Mouse (Mus musculus): ENCODE measurements around the gene Fes. TPM values are rescaled to one million over a fixed set of nuclear protein-coding genes. Genes with fewer than 3 reads are reported as not detected.
A peak's percentile ranks its signal among the peaks of the same experiment; 100 is the strongest.
"Not testable (repeated sequence)": the region's sequence is repeated elsewhere in the genome, so short reads cannot be mapped to it uniquely, and the experiment has no call there.

Gene Fes
- total RNA-seq, 2 experiments from 2014 or later, result 16.4 to 21.5 TPM

GRCm38 (mm10) chr7:80404101-80404894, 16.6 kb upstream of the Fes start:
- DNase-seq, result no peak

GRCm38 (mm10) chr7:80403551-80403950, 15.8 kb upstream of the Fes start:
- DNase-seq, result peak; percentile 82

GRCm38 (mm10) chr7:80402651-80403321, 15.0 kb upstream of the Fes start:
- peak; percentile 76 for DNase-seq

- DNase-seq, result peak; percentile 65
These were observed 14.3 kb upstream of the Fes start for GRCm38 (mm10) chr7:80401860-80402641.

- DNase-seq, result peak; percentile 50
These were observed 13.5 kb upstream of the Fes start for GRCm38 (mm10) chr7:80401041-80401859.

- no peak for DNase-seq
These were observed 12.8 kb upstream of the Fes start for GRCm38 (mm10) chr7:80400571-80400970.

- peak; percentile 50 for DNase-seq
These were observed 12.4 kb upstream of the Fes start for GRCm38 (mm10) chr7:80400099-80400498.

- no peak for DNase-seq
These were observed 11.1 kb upstream of the Fes start for GRCm38 (mm10) chr7:80398654-80399444.

- DNase-seq, result no peak
These were observed 10.2 kb upstream of the Fes start for GRCm38 (mm10) chr7:80397986-80398385.

- not testable (repeated sequence) for DNase-seq
These were observed 8.7 kb upstream of the Fes start for GRCm38 (mm10) chr7:80396427-80396826.

- no peak for DNase-seq
These were observed 6.9 kb upstream of the Fes start for GRCm38 (mm10) chr7:80394600-80394999.

GRCm38 (mm10) chr7:80392119-80392518, 4.4 kb upstream of the Fes start:
- no peak for DNase-seq

- no peak for DNase-seq
These were observed 613 bp downstream of the Fes start for GRCm38 (mm10) chr7:80387033-80387632.

GRCm38 (mm10) chr7:80386235-80386930, 1.4 kb downstream of the Fes start:
- peak; percentile 96 for DNase-seq

- no peak for DNase-seq
These were observed 4.8 kb downstream of the Fes start for GRCm38 (mm10) chr7:80382919-80383318.

- DNase-seq, result peak; percentile 47
These were observed 8.2 kb downstream of the Fes start for GRCm38 (mm10) chr7:80379531-80379930.

GRCm38 (mm10) chr7:80377471-80377870, 10.3 kb downstream of the Fes start:
- DNase-seq, result peak; percentile 81

GRCm38 (mm10) chr7:80376192-80376591, 11.6 kb downstream of the Fes start:
- no peak for DNase-seq

- no peak for DNase-seq
These were observed 12.2 kb downstream of the Fes start for GRCm38 (mm10) chr7:80375376-80376039.

- no peak for DNase-seq
These were observed 13.0 kb downstream of the Fes start for GRCm38 (mm10) chr7:80374733-80375132.

Data from heart, postnatal 4 days (tissue).